Mouse (Mus musculus) heart, embryonic 11.5 days (tissue): ENCODE results near the gene Smyd2. TPM values are rescaled to one million over a fixed set of nuclear protein-coding genes. Genes with fewer than 3 reads are reported as not detected.

Experiments
- ATAC-seq: fragments of 200-750 bp; cut with Nextera tagmentation; replicated peaks from 2 replicates; pipeline ENCODE4 v1.8.0; 2017; ENCODE audit warnings: moderate library complexity; ENCODE audit not compliant: insufficient number of reproducible peaks, low FRiP score, low TSS enrichment
- H3K27ac ChIP-seq: fragments of 300-500 bp; sonication (generic); 2 replicates; pipeline ENCODE4 v1.5.1; 2014; ENCODE audit warnings: mild to moderate bottlenecking, low read depth, low read length
- H3K27me3 ChIP-seq: fragments of 300-500 bp; sonication (generic); 2 replicates; pipeline ENCODE4 v1.6.1; 2014; ENCODE audit warnings: mild to moderate bottlenecking, low read length, mixed read lengths; ENCODE audit not compliant: control insufficient read depth, insufficient read depth
- H3K36me3 ChIP-seq: fragments of 300-500 bp; sonication (generic); 2 replicates; pipeline ENCODE4 v1.6.1; 2014; ENCODE audit warnings: mild to moderate bottlenecking, low read length, moderate library complexity, mixed read lengths; ENCODE audit not compliant: control insufficient read depth, insufficient read depth
- H3K4me1 ChIP-seq: fragments of 300-500 bp; sonication (generic); 2 replicates; pipeline ENCODE4 v1.6.1; 2014; ENCODE audit warnings: low read length; ENCODE audit not compliant: control insufficient read depth, insufficient read depth
- H3K4me2 ChIP-seq: fragments of 300-500 bp; sonication (generic); 2 replicates; pipeline ENCODE4 v1.6.1; 2014; ENCODE audit warnings: mild to moderate bottlenecking, moderate library complexity
- H3K4me3 ChIP-seq: fragments of 300-500 bp; sonication (generic); 2 replicates; pipeline ENCODE4 v1.5.1; 2014; ENCODE audit warnings: low read depth, low read length
- H3K9ac ChIP-seq: fragments of 300-500 bp; sonication (generic); 2 replicates; pipeline ENCODE4 v1.6.1; 2014; ENCODE audit warnings: mild to moderate bottlenecking, low read depth, low read length, moderate library complexity
- H3K9me3 ChIP-seq: fragments of 300-500 bp; sonication (generic); replicated peaks from 2 replicates; pipeline ENCODE4 v1.6.1; 2016; ENCODE audit warnings: low read length; ENCODE audit not compliant: control insufficient read depth
- WGBS: fragments of 180-500 bp; shearing (Covaris S2); extraction: QIAGEN DNeasy Blood & Tissue Kit; methylation state at CpG from one replicate; pipeline ENCODE4 v1.1.7; 2014; ENCODE audit not compliant: insufficient replicate concordance; 5-methylcytosine and 5-hydroxymethylcytosine counted together
- polyA plus RNA-seq: library from polyadenylated mRNA; unstranded; fragments of >200 nt; fragmentation: Nextera tagmentation; extraction: Ambion mirVana; gene quantifications from 2 replicates; pipeline ENCODE4 v1.2.1, GENCODE M21; 2014

Gene Smyd2
- polyA plus RNA-seq, 1 experiment from 2014 or later = 150 TPM

- Histone ChIP-seq H3K27ac (peak overlapping the region; percentile 92; the same call in 1 of the 2 replicates), H3K4me1 (peaks cover 49% of the 10 kb centered on the region), H3K9ac (no peak overlapping the region), H3K36me3 (no peaks in the 10 kb centered on the region), H3K9me3 (no peaks in the 10 kb centered on the region), H3K4me2 (no peak overlapping the region), H3K4me3 (no peak overlapping the region), H3K27me3 (no peaks in the 10 kb centered on the region)
- WGBS = 78% methylated on average over 4 of the region's 4 CpGs
- ATAC-seq = no peak
Observed at GRCm38 (mm10) chr1:189923157-189923556, 994 bp upstream of the Smyd2 start.

GRCm38 (mm10) chr1:189922721-189923120, 558 bp upstream of the Smyd2 start:
- peak overlapping the region; percentile 88 for H3K4me2 ChIP-seq
- peak overlapping the region; percentile 77 for H3K4me3 ChIP-seq
- H3K9me3 ChIP-seq = no peaks in the 10 kb centered on the region
- H3K9ac ChIP-seq = peak overlapping the region; percentile 94
- peaks cover 51% of the 10 kb centered on the region for H3K4me1 ChIP-seq
- no peaks in the 10 kb centered on the region for H3K27me3 ChIP-seq
- no peaks in the 10 kb centered on the region for H3K36me3 ChIP-seq
- WGBS = 20% methylated on average over 9 of the region's 9 CpGs
- peak overlapping the region; percentile 90 for H3K27ac ChIP-seq
- no peak for ATAC-seq

GRCm38 (mm10) chr1:189921568-189921817, 670 bp downstream of the Smyd2 start:
- WGBS = 0% methylated on average over 4 of the region's 4 CpGs
- H3K27me3 ChIP-seq = no peaks in the 10 kb centered on the region
- H3K4me1 ChIP-seq = peaks cover 62% of the 10 kb centered on the region
- no peaks in the 10 kb centered on the region for H3K9me3 ChIP-seq
- peak overlapping the region; percentile 90 for H3K27ac ChIP-seq
- peak overlapping the region; percentile 94 for H3K9ac ChIP-seq
- H3K4me2 ChIP-seq = peak overlapping the region; percentile 88
- no peak for ATAC-seq
- H3K36me3 ChIP-seq = no peaks in the 10 kb centered on the region
- H3K4me3 ChIP-seq = peak overlapping the region; percentile 77

GRCm38 (mm10) chr1:189920701-189921567, 1.2 kb downstream of the Smyd2 start:
- peak overlapping the region; percentile 94 for H3K9ac ChIP-seq
- WGBS = 24% methylated on average over 28 of the region's 28 CpGs
- H3K27ac ChIP-seq = 0 out of 2 replicates have a peak overlapping the region, but pooled peaks have one; percentile 8
- peaks cover 59% of the 10 kb centered on the region for H3K4me1 ChIP-seq
- H3K27me3 ChIP-seq = no peaks in the 10 kb centered on the region
- peak overlapping the region; percentile 77 for H3K4me3 ChIP-seq
- peak overlapping the region; percentile 88 for H3K4me2 ChIP-seq
- no peaks in the 10 kb centered on the region for H3K9me3 ChIP-seq
- H3K36me3 ChIP-seq = no peaks in the 10 kb centered on the region
- no peak for ATAC-seq

GRCm38 (mm10) chr1:189919756-189920155, 2.4 kb downstream of the Smyd2 start:
- H3K27me3 ChIP-seq = no peaks in the 10 kb centered on the region
- no peaks in the 10 kb centered on the region for H3K9me3 ChIP-seq
- H3K4me1 ChIP-seq = peaks cover 61% of the 10 kb centered on the region
- WGBS = 92% methylated on average over 3 of the region's 3 CpGs
- no peak overlapping the region for H3K9ac ChIP-seq
- H3K4me3 ChIP-seq = no peak overlapping the region
- no peaks in the 10 kb centered on the region for H3K36me3 ChIP-seq
- H3K4me2 ChIP-seq = no peak overlapping the region; the same call in 1 of the 2 replicates
- no peak for ATAC-seq
- no peak overlapping the region for H3K27ac ChIP-seq

- Histone ChIP-seq H3K4me1 (peaks cover 60% of the 10 kb centered on the region), H3K36me3 (no peaks in the 10 kb centered on the region), H3K9me3 (no peaks in the 10 kb centered on the region), H3K27ac (0 out of 2 replicates have a peak overlapping the region, but pooled peaks have one; percentile 15), H3K4me2 (no peak overlapping the region), H3K4me3 (no peak overlapping the region), H3K27me3 (no peaks in the 10 kb centered on the region), H3K9ac (peak overlapping the region; percentile 12; the same call in 1 of the 2 replicates)
- ATAC-seq = no peak
- 46% methylated on average over 4 of the region's 4 CpGs for WGBS
Observed at GRCm38 (mm10) chr1:189917126-189917500, 5.0 kb downstream of the Smyd2 start.

- H3K4me2 ChIP-seq = no peak overlapping the region
- H3K27me3 ChIP-seq = no peaks in the 10 kb centered on the region
- no peaks in the 10 kb centered on the region for H3K9me3 ChIP-seq
- 64% methylated on average over 10 of the region's 10 CpGs for WGBS
- 0 out of 2 replicates have a peak overlapping the region, but pooled peaks have one; percentile 15 for H3K27ac ChIP-seq
- no peak for ATAC-seq
- peak overlapping the region; percentile 12; the same call in 1 of the 2 replicates for H3K9ac ChIP-seq
- no peaks in the 10 kb centered on the region for H3K36me3 ChIP-seq
- H3K4me3 ChIP-seq = no peak overlapping the region
- H3K4me1 ChIP-seq = peaks cover 65% of the 10 kb centered on the region
Observed at GRCm38 (mm10) chr1:189916422-189917125, 5.6 kb downstream of the Smyd2 start.

- Histone ChIP-seq H3K27ac (no peak overlapping the region), H3K4me2 (no peak overlapping the region), H3K9ac (no peak overlapping the region), H3K27me3 (no peaks in the 10 kb centered on the region), H3K9me3 (no peaks in the 10 kb centered on the region), H3K4me1 (peaks cover 62% of the 10 kb centered on the region), H3K4me3 (no peak overlapping the region), H3K36me3 (0 out of 2 replicates have a peak, but pooled peaks cover 3% of the 10 kb centered on the region)
- 79% methylated on average over 21 of the region's 21 CpGs for WGBS
- ATAC-seq = no peak
Observed at GRCm38 (mm10) chr1:189913093-189913760, 8.9 kb downstream of the Smyd2 start.
